Mouse (Mus musculus) c-Kit-negative CD71-positive TER-119-positive erythroid progenitor cells, embryonic 14.5 days (primary cell): Measurements from ENCODE around the gene Mettl21a.
"Not testable (repeated sequence)": the region's sequence is repeated elsewhere in the genome, so short reads cannot be mapped to it uniquely, and the experiment has no call there.

Experiments used
- DNase-seq: peaks from one replicate; pipeline ENCODE4 v3.0.0-alpha.2; 2013; ENCODE audit warnings: low read depth, low spot score

Mettl21a gene

GRCm38 (mm10) chr1:64614801-64615345 lies 2.2 kb downstream of the Mettl21a start:
- no peak for DNase-seq

GRCm38 (mm10) chr1:64614311-64614710 lies 2.7 kb downstream of the Mettl21a start:
- no peak for DNase-seq

GRCm38 (mm10) chr1:64609976-64610375 lies 7.1 kb downstream of the Mettl21a start:
- DNase-seq, result no peak

- peak; percentile 37 for DNase-seq
Measured at GRCm38 (mm10) chr1:64609145-64609544, 7.9 kb downstream of the Mettl21a start.

- DNase-seq, result no peak
Measured at GRCm38 (mm10) chr1:64603381-64603780, 13.7 kb downstream of the Mettl21a start.

- DNase-seq, result no peak
Measured at GRCm38 (mm10) chr1:64601242-64601842, 15.7 kb downstream of the Mettl21a start.

GRCm38 (mm10) chr1:64600413-64601077 lies 16.5 kb downstream of the Mettl21a start:
- DNase-seq, result no peak

GRCm38 (mm10) chr1:64598926-64599325 lies 18.1 kb downstream of the Mettl21a start:
- no peak for DNase-seq

- no peak for DNase-seq
Measured at GRCm38 (mm10) chr1:64578801-64579200, 38.2 kb downstream of the Mettl21a start.

GRCm38 (mm10) chr1:64577911-64578310 lies 39.1 kb downstream of the Mettl21a start:
- DNase-seq, result not testable (repeated sequence)

- DNase-seq, result no peak
Measured at GRCm38 (mm10) chr1:64576732-64577131, 40.3 kb downstream of the Mettl21a start.

- no peak for DNase-seq
Measured at GRCm38 (mm10) chr1:64576022-64576421, 41.0 kb downstream of the Mettl21a start.

GRCm38 (mm10) chr1:64568206-64568605 lies 48.8 kb downstream of the Mettl21a start:
- no peak for DNase-seq

GRCm38 (mm10) chr1:64560105-64560504 lies 56.9 kb downstream of the Mettl21a start:
- no peak for DNase-seq
